ENCODE assay signal across 9 mouse cellular contexts in the genomic region with DNA sequence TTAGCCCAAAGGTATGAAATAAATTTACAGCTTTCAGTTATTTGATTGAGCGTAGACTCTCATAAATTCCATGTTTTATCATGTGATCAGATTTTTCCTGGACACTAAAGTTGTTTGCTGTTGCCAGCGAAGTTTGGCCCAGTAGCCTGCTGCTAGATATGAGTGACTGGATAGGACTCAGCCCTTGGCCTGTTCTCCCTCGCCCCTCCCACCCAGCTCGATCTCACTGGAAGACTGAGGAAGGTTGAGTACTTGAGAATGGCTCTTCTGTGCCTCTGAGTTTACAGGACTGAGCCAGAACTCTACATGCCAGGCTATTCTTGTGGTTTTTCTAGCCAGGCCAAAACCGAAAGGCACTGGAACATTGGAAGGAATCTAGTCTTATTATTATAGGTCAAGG.
DNase-seq lines count a peak whose midpoint lies in the region.
"Had no signal": no experiment of that assay in that cellular context is flagged by ENCODE, and none has a peak within 500 bp of the region (broad histone marks: within the 10 kb centered on the region; RNA-seq: fewer than 3 reads in every experiment).

No protein-coding gene starts in this region.

- DNase-seq in ovary, adult 18-20 months (ENCODE audit: low spot score) = peak; percentile 8
- no peak for DNase-seq in ovary, postnatal 10 days (ENCODE audit: low spot score)
- DNase-seq in gastrocnemius, adult 18-20 months (ENCODE audit: low spot score) = peak; percentile 59
- DNase-seq in heart, adult 9 months (ENCODE audit: low spot score in 2 of 2) = peak; percentile 44 to 60
- peak; percentile 80 for DNase-seq in lung, postnatal 36 days
- no peak for DNase-seq in layer of hippocampus, adult 9-11 months
- no peak for DNase-seq in layer of hippocampus, postnatal 25 days (ENCODE audit: extremely low spot score in 1 of 2, low spot score in 1 of 2)
- DNase-seq: cerebellum, postnatal 25 days; thymus, adult 2 months had no signal

Comparison
In these comparisons a context has a peak if more than half of its experiments do, and no peak if none do; other contexts are left out.
1. DNase-seq: peak in ovary, adult 18-20 months (single experiment), gastrocnemius, adult 18-20 months (single experiment), heart, adult 9 months (2 of 2) and lung, postnatal 36 days (single experiment); none in ovary, postnatal 10 days (single experiment), layer of hippocampus, adult 9-11 months (single experiment) and layer of hippocampus, postnatal 25 days (0 of 2).